Comparison of ENCODE assay signal across 1 mouse cellular context in genomic region chr2:181287338-181287957, GRCm38 (mm10).
TF ChIP-seq lines count a peak whose summit lies in the region.

No protein-coding gene starts in this region.

TF ChIP-seq in CH12.LX, 34 proteins besides CTCF, POLR2A, EP300 and RAD21 (continued from another document):
- peak; percentile 27; the same call in 1 of the 2 replicates for TF ChIP-seq MXI1 (IDR thresholded peaks at IDR 0.05; ENCODE audit: low read depth, low read length)
